Mouse (Mus musculus): ENCODE data around the gene Abtb1. TPM values are rescaled to one million over a fixed set of nuclear protein-coding genes. Genes with fewer than 3 reads are reported as not detected.

The Abtb1 gene
- polyA plus RNA-seq (2014; fragmentation: Nextera tagmentation; extraction: Ambion mirVana), result 23.4 and 24.1 TPM in 2 replicates

DNA sequence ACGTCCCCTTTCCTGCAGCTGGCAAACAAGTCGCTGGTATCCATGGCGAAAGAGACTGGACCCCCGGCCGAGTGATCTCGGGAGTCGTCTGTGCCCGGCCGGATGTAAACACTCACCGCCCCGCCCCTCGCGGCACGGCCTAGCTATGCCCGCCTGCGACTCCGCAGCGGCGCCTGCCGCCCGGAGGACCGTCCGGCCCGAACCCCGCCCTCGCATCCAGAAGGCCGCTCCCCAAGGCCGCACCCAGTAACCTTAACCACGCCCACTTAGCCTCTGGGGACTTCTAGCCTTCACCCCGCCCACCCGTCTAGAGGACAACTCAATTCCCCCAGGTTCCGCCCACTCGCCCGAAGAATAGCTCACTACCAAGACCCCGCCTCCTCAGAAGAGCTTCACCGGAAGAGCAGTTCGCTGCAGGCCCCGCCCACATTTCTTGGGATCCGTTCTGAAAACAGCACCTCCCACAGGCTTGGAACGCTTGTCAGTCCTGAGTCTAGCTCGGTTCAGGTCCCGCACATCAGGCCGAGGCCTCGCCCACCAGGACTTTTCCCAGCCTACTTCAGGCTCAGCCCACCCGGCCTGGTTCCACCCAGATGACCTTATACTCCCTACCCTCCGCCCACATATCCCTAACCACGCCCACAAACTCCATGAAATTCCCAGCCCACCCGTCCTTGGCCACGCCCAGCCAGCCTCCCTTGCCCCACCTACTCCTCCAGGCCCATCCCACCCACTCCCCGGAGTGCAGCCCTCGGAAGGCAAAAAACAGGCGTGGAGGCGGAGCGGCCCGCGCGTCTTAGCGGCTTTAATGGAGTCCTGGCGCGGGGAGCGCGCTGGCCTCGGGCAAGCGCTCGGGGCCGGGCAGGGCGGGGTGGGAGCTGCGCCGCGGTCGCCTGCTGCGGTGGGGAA, at the start of gene Abtb1:
Gene Abtb1 (minus strand): TSS at position 204 of the 909 bp plus-strand sequence.
- ATAC-seq (ENCODE audit: insufficient number of reproducible peaks, insufficient read depth, low FRiP score, low read depth), result peak; percentile 97
- WGBS, result under 1% methylated on average over 67 of the region's 72 CpGs

DNA sequence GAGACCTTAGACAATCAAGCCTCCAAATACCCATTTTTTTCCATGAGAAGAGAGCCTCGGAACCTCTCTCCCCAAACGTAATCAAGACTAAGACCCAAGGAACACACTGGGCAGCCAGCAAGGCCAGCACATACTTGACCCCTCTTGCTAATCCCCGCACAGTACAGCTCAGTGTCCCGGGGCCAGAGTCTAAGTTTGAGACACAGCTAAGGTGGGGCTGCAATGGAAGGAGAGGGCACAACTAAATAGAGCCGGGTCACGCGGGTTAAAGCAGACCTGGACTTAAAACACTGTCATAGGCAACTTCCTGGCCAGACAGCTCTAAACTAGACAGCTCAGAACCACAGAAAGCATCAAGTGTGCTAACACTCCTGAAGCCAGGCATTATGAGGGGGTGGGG, 49.0 kb upstream of the Abtb1 start:
- H3K9me3 ChIP-seq (ENCODE audit: control insufficient read depth, low read depth, low read length), result no peaks in the 10 kb centered on the region
- WGBS, result 87% methylated on average over 7 of the region's 7 CpGs
- H3K4me1 ChIP-seq (ENCODE audit: control insufficient read depth, insufficient read depth, low read length), result no peaks in the 10 kb centered on the region
- H3K9ac ChIP-seq (replicated peaks; ENCODE audit: low read depth, low read length), result no peak overlapping the region
- no peaks in the 10 kb centered on the region for H3K27me3 ChIP-seq (ENCODE audit: control insufficient read depth, insufficient read depth, low read length)
- ATAC-seq (ENCODE audit: insufficient number of reproducible peaks, insufficient read depth, low FRiP score, low read depth), result no peak
- H3K4me2 ChIP-seq (replicated peaks; ENCODE audit: low read depth, low read length), result no peak overlapping the region
- no peak overlapping the region for H3K4me3 ChIP-seq (ENCODE audit: low read depth, low read length)
- no peak overlapping the region for H3K27ac ChIP-seq (ENCODE audit: low read length)
- H3K36me3 ChIP-seq (ENCODE audit: control insufficient read depth, insufficient read depth, low read length), result peaks cover 88% of the 10 kb centered on the region

More for the DNA sequence above, at the start of gene Abtb1:
- peaks cover 17% of the 10 kb centered on the region for H3K4me1 ChIP-seq (ENCODE audit: control insufficient read depth, insufficient read depth, low read length)
- peak within 1 kb of the TSS; percentile 80 for H3K4me3 ChIP-seq (ENCODE audit: low read depth, low read length)
- H3K27me3 ChIP-seq (ENCODE audit: control insufficient read depth, insufficient read depth, low read length), result no peaks in the 10 kb centered on the region
- peaks cover 18% of the 10 kb centered on the region for H3K36me3 ChIP-seq (ENCODE audit: control insufficient read depth, insufficient read depth, low read length)
- peak within 1 kb of the TSS; percentile 85 for H3K4me2 ChIP-seq (replicated peaks; ENCODE audit: low read depth, low read length)
- peak within 1 kb of the TSS; percentile 77 for H3K27ac ChIP-seq (ENCODE audit: low read length)
- H3K9ac ChIP-seq (replicated peaks; ENCODE audit: low read depth, low read length), result peak within 1 kb of the TSS; percentile 80
- no peaks in the 10 kb centered on the region for H3K9me3 ChIP-seq (ENCODE audit: control insufficient read depth, low read depth, low read length)

DNA sequence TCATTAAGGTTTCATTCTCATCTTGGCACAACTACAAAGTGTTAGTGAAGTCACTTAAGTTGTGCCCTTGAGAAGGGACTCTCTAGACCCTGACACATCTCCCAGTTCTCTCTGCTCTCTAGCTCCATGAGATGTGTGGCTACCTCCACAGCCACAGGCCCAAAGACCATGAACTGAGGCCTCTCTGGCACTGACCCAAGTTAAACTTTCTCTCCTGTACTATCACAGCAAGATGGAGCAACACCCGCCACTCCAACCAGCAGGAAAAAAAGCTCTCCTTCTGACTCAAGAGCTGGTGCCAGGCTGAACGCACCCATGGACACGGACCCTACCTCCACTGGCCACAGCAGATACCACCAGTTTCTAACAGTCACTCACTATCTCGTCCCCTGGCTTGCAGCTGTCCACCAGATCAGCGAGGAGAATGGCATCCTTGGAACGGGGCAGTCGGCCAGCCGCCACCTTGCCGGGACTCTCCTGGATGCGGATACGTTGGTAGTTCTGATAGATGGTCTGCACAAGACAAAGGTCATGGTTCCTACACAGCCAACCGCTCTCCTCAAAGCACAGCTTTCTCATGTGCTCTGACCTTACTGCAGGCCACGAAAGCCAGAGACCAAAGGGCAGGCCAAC, 47.7 kb upstream of the Abtb1 start:
- H3K4me1 ChIP-seq (ENCODE audit: control insufficient read depth, insufficient read depth, low read length), result no peaks in the 10 kb centered on the region
- H3K27me3 ChIP-seq (ENCODE audit: control insufficient read depth, insufficient read depth, low read length), result no peaks in the 10 kb centered on the region
- WGBS, result 86% methylated on average over 13 of the region's 13 CpGs
- no peak overlapping the region for H3K4me2 ChIP-seq (replicated peaks; ENCODE audit: low read depth, low read length)
- H3K9ac ChIP-seq (replicated peaks; ENCODE audit: low read depth, low read length), result no peak overlapping the region
- no peak overlapping the region for H3K27ac ChIP-seq (ENCODE audit: low read length)
- no peaks in the 10 kb centered on the region for H3K9me3 ChIP-seq (ENCODE audit: control insufficient read depth, low read depth, low read length)
- H3K4me3 ChIP-seq (ENCODE audit: low read depth, low read length), result no peak overlapping the region
- ATAC-seq (ENCODE audit: insufficient number of reproducible peaks, insufficient read depth, low FRiP score, low read depth), result no peak
- H3K36me3 ChIP-seq (ENCODE audit: control insufficient read depth, insufficient read depth, low read length), result peaks cover 90% of the 10 kb centered on the region

DNA sequence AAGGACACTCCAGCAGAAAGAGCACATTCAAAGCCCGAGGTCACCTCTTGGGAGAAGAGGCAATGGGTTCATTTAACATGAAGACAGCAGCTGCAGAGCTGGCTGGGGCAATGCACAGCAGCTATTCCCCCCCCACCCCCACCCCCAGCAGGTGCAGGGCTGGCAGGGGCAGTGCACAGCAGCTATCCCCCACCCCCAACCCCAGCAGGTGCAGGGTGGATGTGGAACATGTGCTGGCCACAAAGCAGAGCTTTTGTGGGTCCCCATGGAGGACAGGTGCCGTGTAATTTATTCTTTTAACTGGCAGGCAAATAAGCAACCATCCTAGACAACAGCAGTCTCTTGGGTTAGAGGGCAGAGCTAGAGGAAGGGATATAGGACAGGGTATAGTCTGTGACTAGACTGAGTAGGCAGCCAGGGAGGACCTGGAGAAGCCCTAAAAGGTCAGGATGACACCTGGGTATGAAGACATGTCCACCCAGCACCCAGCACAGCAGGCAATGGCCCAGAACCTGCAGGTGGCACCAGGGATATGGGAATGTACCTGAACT, 44.7 kb upstream of the Abtb1 start:
- Histone ChIP-seq H3K4me2 (replicated peaks; ENCODE audit: low read depth, low read length) (no peak overlapping the region), H3K9me3 (ENCODE audit: control insufficient read depth, low read depth, low read length) (no peaks in the 10 kb centered on the region), H3K36me3 (ENCODE audit: control insufficient read depth, insufficient read depth, low read length) (peaks cover 94% of the 10 kb centered on the region), H3K27ac (ENCODE audit: low read length) (no peak overlapping the region), H3K9ac (replicated peaks; ENCODE audit: low read depth, low read length) (no peak overlapping the region), H3K4me3 (ENCODE audit: low read depth, low read length) (no peak overlapping the region), H3K4me1 (ENCODE audit: control insufficient read depth, insufficient read depth, low read length) (no peaks in the 10 kb centered on the region), H3K27me3 (ENCODE audit: control insufficient read depth, insufficient read depth, low read length) (no peaks in the 10 kb centered on the region)
- WGBS, result 85% methylated on average over 2 of the region's 2 CpGs
- ATAC-seq (ENCODE audit: insufficient number of reproducible peaks, insufficient read depth, low FRiP score, low read depth), result no peak

DNA sequence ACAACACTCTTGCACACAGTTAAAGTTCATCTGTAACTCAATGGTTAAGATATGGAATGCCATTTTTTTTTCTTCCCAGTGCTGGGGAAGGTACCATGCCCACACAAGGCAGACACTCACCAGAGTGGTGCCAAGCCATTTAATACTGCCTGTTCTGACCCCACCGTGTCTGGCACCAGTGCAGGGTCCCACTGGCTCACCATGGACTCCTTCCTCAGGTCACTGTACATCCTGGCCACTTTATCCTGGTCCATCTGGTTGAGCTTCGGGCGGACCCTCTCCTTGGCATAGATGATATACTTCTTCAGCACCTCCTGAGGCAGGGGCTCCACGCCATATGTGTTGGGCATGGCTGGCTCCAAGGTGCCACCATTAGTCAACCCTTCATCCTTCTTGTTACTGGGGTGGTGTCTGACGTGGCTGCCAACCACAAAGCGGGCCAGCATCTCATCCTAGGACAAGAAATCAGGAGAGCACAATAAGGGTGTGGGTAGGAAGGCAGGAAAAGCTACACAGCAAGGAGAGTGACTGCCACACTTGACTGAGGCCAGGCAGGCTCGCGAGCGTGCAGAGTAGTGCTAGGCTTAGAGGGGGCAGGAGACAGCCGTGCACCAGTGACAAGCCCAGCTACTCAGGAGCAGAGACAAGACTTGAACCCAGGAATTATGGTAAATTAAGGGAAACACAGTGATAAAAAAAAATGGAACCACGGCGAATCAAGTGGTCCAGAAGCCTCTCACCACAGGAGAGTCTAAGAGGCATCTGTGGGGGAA, 44.0 kb upstream of the Abtb1 start:
- H3K9me3 ChIP-seq (ENCODE audit: control insufficient read depth, low read depth, low read length), result no peaks in the 10 kb centered on the region
- H3K27me3 ChIP-seq (ENCODE audit: control insufficient read depth, insufficient read depth, low read length), result no peaks in the 10 kb centered on the region
- no peak overlapping the region for H3K4me2 ChIP-seq (replicated peaks; ENCODE audit: low read depth, low read length)
- peaks cover 87% of the 10 kb centered on the region for H3K36me3 ChIP-seq (ENCODE audit: control insufficient read depth, insufficient read depth, low read length)
- ATAC-seq (ENCODE audit: insufficient number of reproducible peaks, insufficient read depth, low FRiP score, low read depth), result no peak
- no peak overlapping the region for H3K27ac ChIP-seq (ENCODE audit: low read length)
- H3K9ac ChIP-seq (replicated peaks; ENCODE audit: low read depth, low read length), result no peak overlapping the region
- 92% methylated on average over 12 of the region's 12 CpGs for WGBS
- no peak overlapping the region for H3K4me3 ChIP-seq (ENCODE audit: low read depth, low read length)
- H3K4me1 ChIP-seq (ENCODE audit: control insufficient read depth, insufficient read depth, low read length), result no peaks in the 10 kb centered on the region

DNA sequence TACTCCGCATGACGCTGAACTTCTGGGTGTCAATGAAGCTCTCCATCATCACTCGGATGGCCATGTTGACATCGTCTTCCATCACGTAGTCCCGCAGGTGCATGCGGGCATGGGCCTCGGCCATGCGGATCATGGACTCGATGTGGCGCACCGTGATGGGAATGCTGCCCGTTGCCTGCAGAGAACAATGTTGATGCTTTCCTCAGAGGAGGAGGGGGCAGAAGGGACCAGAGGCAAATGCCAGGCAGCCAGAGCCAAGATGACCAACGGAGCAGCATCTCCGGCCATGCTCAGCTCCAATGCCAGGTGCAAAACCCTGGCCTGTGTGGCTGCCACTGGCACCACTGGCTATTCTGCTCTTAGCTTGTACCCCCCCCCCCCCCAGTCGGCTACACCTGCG, 42.9 kb upstream of the Abtb1 start:
- peaks cover 76% of the 10 kb centered on the region for H3K36me3 ChIP-seq (ENCODE audit: control insufficient read depth, insufficient read depth, low read length)

DNA sequence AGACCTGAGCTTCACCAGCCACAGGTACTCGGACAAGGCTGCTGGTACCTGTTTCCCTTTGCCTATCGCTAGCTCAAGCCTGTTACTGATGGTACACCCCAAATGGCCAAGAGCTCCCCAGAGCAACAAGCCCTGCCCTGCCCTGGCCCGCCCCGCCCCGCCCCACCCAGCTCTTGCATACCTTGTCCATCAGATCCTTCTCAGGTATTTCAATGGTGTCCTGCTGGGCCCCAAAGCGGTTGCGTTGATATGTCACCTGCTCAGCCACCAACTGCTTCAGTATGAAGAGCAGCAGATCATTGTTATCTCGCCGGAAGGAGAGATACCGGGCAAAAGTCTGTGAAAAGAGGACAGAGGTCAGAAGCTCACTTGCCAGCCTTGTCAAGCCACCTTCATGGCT, 42.4 kb upstream of the Abtb1 start:
- 89% methylated on average over 10 of the region's 10 CpGs for WGBS
- H3K4me3 ChIP-seq (ENCODE audit: low read depth, low read length), result no peak overlapping the region
- no peak for ATAC-seq (ENCODE audit: insufficient number of reproducible peaks, insufficient read depth, low FRiP score, low read depth)
- no peak overlapping the region for H3K9ac ChIP-seq (replicated peaks; ENCODE audit: low read depth, low read length)
- no peak overlapping the region for H3K27ac ChIP-seq (ENCODE audit: low read length)
- no peaks in the 10 kb centered on the region for H3K4me1 ChIP-seq (ENCODE audit: control insufficient read depth, insufficient read depth, low read length)
- H3K36me3 ChIP-seq (ENCODE audit: control insufficient read depth, insufficient read depth, low read length), result peaks cover 71% of the 10 kb centered on the region
- no peaks in the 10 kb centered on the region for H3K9me3 ChIP-seq (ENCODE audit: control insufficient read depth, low read depth, low read length)
- no peaks in the 10 kb centered on the region for H3K27me3 ChIP-seq (ENCODE audit: control insufficient read depth, insufficient read depth, low read length)
- no peak overlapping the region for H3K4me2 ChIP-seq (replicated peaks; ENCODE audit: low read depth, low read length)

More for the DNA sequence above, 42.9 kb upstream of the Abtb1 start:
- no peaks in the 10 kb centered on the region for H3K9me3 ChIP-seq (ENCODE audit: control insufficient read depth, low read depth, low read length)
- no peak overlapping the region for H3K27ac ChIP-seq (ENCODE audit: low read length)
- no peak overlapping the region for H3K4me2 ChIP-seq (replicated peaks; ENCODE audit: low read depth, low read length)
- WGBS, result 96% methylated on average over 17 of the region's 17 CpGs
- no peaks in the 10 kb centered on the region for H3K4me1 ChIP-seq (ENCODE audit: control insufficient read depth, insufficient read depth, low read length)
- no peaks in the 10 kb centered on the region for H3K27me3 ChIP-seq (ENCODE audit: control insufficient read depth, insufficient read depth, low read length)
- H3K9ac ChIP-seq (replicated peaks; ENCODE audit: low read depth, low read length), result no peak overlapping the region
- ATAC-seq (ENCODE audit: insufficient number of reproducible peaks, insufficient read depth, low FRiP score, low read depth), result no peak
- H3K4me3 ChIP-seq (ENCODE audit: low read depth, low read length), result no peak overlapping the region

DNA sequence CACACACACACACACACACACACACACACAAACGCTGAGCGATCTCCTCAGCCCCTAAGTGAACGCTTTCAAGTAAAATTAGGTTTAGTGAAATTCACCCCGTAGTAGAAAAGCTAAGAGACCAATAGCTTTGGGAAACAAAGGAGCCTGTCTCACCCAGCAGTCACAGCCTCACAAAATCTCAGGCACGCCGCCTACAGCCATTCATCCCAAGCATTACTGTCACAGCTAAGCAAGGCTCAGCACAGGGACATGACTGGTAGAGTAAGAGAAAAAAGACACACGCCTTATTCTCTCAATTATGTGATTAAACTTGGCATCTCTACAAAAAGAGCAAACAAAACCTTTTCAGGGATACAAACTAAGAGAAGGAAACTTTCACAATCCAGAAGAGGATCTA, 39.5 kb upstream of the Abtb1 start:
- Histone ChIP-seq H3K4me2 (replicated peaks; ENCODE audit: low read depth, low read length) (no peak overlapping the region), H3K36me3 (ENCODE audit: control insufficient read depth, insufficient read depth, low read length) (peaks cover 45% of the 10 kb centered on the region)

More for the DNA sequence above, 39.5 kb upstream of the Abtb1 start:
- H3K9ac ChIP-seq (replicated peaks; ENCODE audit: low read depth, low read length), result no peak overlapping the region
- H3K9me3 ChIP-seq (ENCODE audit: control insufficient read depth, low read depth, low read length), result no peaks in the 10 kb centered on the region
- H3K27ac ChIP-seq (ENCODE audit: low read length), result no peak overlapping the region
- H3K27me3 ChIP-seq (ENCODE audit: control insufficient read depth, insufficient read depth, low read length), result no peaks in the 10 kb centered on the region
- H3K4me3 ChIP-seq (ENCODE audit: low read depth, low read length), result no peak overlapping the region
- 85% methylated on average over 7 of the region's 7 CpGs for WGBS
- no peak for ATAC-seq (ENCODE audit: insufficient number of reproducible peaks, insufficient read depth, low FRiP score, low read depth)
- no peaks in the 10 kb centered on the region for H3K4me1 ChIP-seq (ENCODE audit: control insufficient read depth, insufficient read depth, low read length)

Data from stomach, embryonic 14.5 days (tissue).